Comparison of ENCODE assay signal across 16 mouse cellular contexts in genomic region chr1:180161566-180162355, GRCm38 (mm10).
"Had no signal": no experiment of that assay in that cellular context is flagged by ENCODE, and none has a peak within 500 bp of the region (broad histone marks: within the 10 kb centered on the region; RNA-seq: fewer than 3 reads in every experiment).

No protein-coding gene starts in this region.

- H3K9ac ChIP-seq: limb, embryonic 15.5 days; liver, embryonic 12.5 days; lung, embryonic 14.5 days; midbrain, embryonic 12.5 days; neural tube, embryonic 15.5 days had no signal

- ATAC-seq: liver, embryonic 12.5 days had no signal

- DNase-seq: kidney, adult 11 months; kidney, postnatal 25 days; layer of hippocampus, adult 9-11 months; layer of hippocampus, postnatal 36 days; lung, embryonic 14.5 days; lung, postnatal 10 days; right cerebral cortex, postnatal 4 days; spleen, adult 18-20 months; thymus, adult 2 months; thymus, postnatal 25 days had no signal

- H3K4me2 ChIP-seq: limb, embryonic 15.5 days; liver, embryonic 12.5 days; lung, embryonic 14.5 days; midbrain, embryonic 12.5 days; neural tube, embryonic 15.5 days had no signal

- H3K4me3 ChIP-seq: limb, embryonic 15.5 days; liver, embryonic 12.5 days; megakaryocyte, embryonic 14.5 days; midbrain, embryonic 12.5 days; neural tube, embryonic 15.5 days had no signal

- H3K9me3 ChIP-seq: limb, embryonic 15.5 days; liver, embryonic 12.5 days; megakaryocyte, embryonic 14.5 days; midbrain, embryonic 12.5 days; neural tube, embryonic 15.5 days had no signal

- H3K27ac ChIP-seq: limb, embryonic 15.5 days; liver, embryonic 12.5 days; macrophage; midbrain, embryonic 12.5 days; neural tube, embryonic 15.5 days had no signal

- H3K27me3 ChIP-seq: limb, embryonic 15.5 days; liver, embryonic 12.5 days; megakaryocyte, embryonic 14.5 days; midbrain, embryonic 12.5 days; neural tube, embryonic 15.5 days had no signal

- H3K4me1 ChIP-seq: midbrain, embryonic 12.5 days; neural tube, embryonic 15.5 days had no signal
